Mouse (Mus musculus) heart, postnatal 14 days (tissue): Measurements from ENCODE around the gene BC049762. TPM values are rescaled to one million over a fixed set of nuclear protein-coding genes. Genes with fewer than 3 reads are reported as not detected.

Experiments
- DNase-seq, 2 experiments: peaks; one replicate each; pipeline ENCODE4 v3.0.0; 2021 to 2022
- intact Hi-C: fragments of 180-260 bp; cut with DNase I; formaldehyde crosslinking; loops from one replicate; pipeline ENCODE4 v1.15.1; 2025
- long read RNA-seq, 2 experiments: library from polyadenylated mRNA; stranded (forward); transcript quantifications; one replicate each; pipeline ENCODE4 v2.0.0; 2021
- total RNA-seq, 2 experiments: library from RNA; stranded (reverse); gene quantifications; 2 replicates each; pipeline ENCODE4 v1.2.3; 2021

Gene BC049762
- not detected for total RNA-seq
- long read RNA-seq, experiment 1: 0 reads
- long read RNA-seq, experiment 2, partial matches to known transcripts: 0 of 1 reads
- long read RNA-seq, experiment 2, other reads (novel, unspliced or antisense): 1 of 1 reads

GRCm38 (mm10) chr11:51262342-51263285, at the start of gene BC049762:
BC049762 (minus strand) TSS chr11:51263046.
- intact Hi-C loops: loop anchor here (10.0 kb wide), 1 partner anchor 328 kb away; the partner anchor contains the start of gene Zfp354b
- DNase-seq: peak; percentile 99

DNA sequence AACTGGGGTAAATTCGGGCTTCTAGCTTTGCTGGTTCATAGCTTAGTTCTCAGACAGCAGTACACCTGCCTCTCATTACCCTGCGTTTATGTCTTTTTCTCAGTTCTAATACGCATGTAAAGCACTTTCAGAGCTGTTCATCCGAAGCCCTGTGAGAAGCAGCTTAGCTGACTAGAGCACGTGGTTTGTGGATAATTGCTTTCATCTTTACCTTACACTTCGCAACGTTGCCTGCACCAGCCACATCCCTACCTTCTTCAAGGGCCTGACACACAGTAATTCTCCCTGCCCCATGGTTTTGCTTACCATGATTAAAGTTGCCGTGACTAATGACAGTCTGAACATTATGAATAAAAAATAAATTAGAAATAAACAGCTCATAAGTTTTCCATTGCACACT, 49.0 kb upstream of the BC049762 start:
- no peak for DNase-seq
- intact Hi-C loops: no loop called here

- intact Hi-C loops: no loop called here
- DNase-seq: no peak
Measured at GRCm38 (mm10) chr11:51308306-51308705, 45.5 kb upstream of the BC049762 start.

DNA sequence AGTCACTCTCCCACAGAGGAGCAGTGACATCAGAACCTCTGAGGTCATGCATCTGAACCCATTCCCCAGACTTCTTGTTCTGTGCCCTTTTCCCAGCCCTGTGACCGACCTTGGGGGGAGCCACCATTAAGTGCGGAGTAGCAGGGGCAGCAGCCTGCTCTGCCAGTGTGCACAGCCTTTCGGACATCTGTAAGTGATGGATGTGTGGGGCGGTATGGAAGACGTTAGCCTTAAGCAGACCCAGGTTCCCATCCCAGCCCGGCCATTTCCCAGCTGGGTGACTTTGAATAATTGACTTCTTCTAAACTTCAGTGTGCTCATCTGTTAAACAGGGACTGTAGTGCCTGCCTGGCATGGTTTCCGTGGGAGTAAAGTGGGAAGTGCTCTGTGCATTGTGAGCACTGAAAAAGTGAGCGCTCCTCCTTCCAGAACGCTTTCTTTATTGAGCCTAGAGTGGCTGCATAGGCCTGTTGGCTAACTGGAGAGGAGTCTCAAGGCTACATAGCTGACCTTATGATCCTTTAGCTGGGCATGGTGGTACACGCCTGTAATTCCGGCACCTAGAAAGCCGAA, 41.2 kb upstream of the BC049762 start:
- intact Hi-C loops: no loop called here
- no peak for DNase-seq

DNA sequence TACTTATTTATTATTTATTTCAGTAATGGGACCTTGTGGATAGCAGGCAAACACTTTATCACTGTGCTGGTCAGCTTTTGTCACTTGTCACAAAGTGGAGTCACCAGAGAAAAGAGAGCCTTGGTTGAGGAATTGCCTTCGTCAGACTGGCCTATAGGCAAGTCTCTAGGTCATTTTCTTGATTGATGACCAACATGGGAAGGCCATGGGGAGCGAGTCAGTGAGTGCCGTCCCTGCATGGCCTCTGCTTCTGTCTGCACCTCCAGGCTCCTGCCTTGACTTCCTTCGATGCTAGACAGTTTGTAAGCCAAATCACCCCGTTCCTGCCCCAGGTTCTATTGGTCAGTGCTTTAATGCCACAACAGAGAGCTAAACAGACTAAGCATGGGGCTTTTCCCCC, 39.5 kb upstream of the BC049762 start:
- DNase-seq: no peak
- intact Hi-C loops: no loop called here

- intact Hi-C loops: no loop called here
- no peak for DNase-seq
Measured at GRCm38 (mm10) chr11:51298691-51299090, 35.8 kb upstream of the BC049762 start.

DNA sequence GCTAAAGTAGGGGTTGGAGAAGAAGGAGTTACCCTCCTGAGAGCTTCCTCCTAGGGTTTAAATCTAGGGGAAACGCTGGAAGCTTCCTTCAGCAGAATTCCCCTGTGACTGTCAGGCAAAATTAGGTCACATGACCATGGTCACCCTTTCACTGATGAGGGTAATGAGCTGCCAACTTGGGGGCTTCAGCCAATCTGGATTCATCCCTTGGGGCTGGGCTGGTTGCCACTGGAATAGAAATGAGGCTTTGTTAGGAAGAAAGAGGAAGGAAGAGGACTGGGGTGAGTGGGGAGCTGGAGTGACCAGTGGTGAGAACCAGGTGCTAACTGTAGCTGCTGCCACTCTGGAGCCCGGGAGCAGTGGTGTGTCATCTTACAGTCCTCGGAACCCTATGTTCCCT, 32.9 kb upstream of the BC049762 start:
- intact Hi-C loops: no loop called here
- no peak for DNase-seq

- intact Hi-C loops: no loop called here
- no peak for DNase-seq
Measured at GRCm38 (mm10) chr11:51293956-51294530, 31.2 kb upstream of the BC049762 start.

GRCm38 (mm10) chr11:51290066-51290955, 27.5 kb upstream of the BC049762 start:
- DNase-seq: peak; percentile 9 to 70
- intact Hi-C loops: no loop called here

DNA sequence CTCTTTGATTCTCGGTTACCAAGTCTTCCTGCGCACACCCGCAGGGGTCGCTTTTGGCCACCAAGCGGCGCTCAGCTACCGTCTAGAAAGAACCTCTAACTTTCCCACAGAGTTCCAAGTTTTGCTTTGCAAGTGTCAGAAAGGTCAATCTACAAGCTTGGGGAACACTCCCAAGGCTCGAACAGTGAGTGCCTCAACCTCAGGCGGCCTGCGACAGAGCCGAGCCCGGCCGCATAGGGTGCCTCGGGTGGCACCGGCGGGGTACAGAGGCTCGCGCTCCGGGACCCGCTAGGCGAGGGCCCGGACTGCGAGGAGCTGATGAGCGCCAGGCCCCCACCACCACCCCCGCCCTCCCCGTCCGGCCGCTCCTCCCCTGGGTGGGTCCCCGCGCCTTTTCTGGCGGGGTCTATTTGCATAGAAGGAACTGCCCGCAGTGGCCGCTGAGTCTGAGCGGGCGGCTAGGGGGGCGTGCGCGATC, 26.8 kb upstream of the BC049762 start, which contains the start of gene Col23a1:
Gene Col23a1 (plus strand): TSS at position 357 of the 478 bp plus-strand sequence.
- peak; percentile 79 to 83 for DNase-seq
- intact Hi-C loops: loop anchor here (1.0 to 10.0 kb wide), 3 partner anchors 157 to 395 kb away; partner anchors contain the start of gene 0610009B22Rik

- intact Hi-C loops: no loop called here
Measured at GRCm38 (mm10) chr11:51274418-51274817, 11.6 kb upstream of the BC049762 start.

DNA sequence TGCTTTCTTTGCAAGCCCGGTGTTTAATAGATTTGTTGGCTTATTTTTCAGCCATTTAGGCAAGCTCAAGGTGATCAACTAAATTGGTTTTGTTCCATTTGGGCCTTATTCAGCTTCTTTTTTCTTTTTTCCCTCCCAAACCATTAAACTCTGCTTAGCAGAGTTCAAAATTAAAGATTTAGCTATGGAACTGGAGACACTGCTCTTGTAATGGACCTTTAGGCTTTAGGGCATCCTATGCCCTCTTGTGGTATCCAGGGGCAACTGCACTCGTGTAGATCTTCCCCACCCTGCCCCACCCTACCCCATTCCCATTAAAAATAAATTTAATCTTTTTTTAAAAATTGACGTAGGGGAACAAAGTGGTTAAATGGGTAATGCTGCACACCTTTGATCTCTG, 2.5 kb upstream of the BC049762 start:
- peak in 1 of 2 experiments; percentile 21 for DNase-seq
- intact Hi-C loops: loop anchor here (10.0 kb wide), 1 partner anchor 331 kb away; the partner anchor contains the start of gene Zfp354b

More at GRCm38 (mm10) chr11:51274418-51274817, 11.6 kb upstream of the BC049762 start:
- no peak for DNase-seq

GRCm38 (mm10) chr11:51264352-51264751, 1.5 kb upstream of the BC049762 start:
- intact Hi-C loops: loop anchor here (10.0 kb wide), 1 partner anchor 330 kb away; the partner anchor contains the start of gene Zfp354b
- peak; percentile 8 to 12 for DNase-seq

DNA sequence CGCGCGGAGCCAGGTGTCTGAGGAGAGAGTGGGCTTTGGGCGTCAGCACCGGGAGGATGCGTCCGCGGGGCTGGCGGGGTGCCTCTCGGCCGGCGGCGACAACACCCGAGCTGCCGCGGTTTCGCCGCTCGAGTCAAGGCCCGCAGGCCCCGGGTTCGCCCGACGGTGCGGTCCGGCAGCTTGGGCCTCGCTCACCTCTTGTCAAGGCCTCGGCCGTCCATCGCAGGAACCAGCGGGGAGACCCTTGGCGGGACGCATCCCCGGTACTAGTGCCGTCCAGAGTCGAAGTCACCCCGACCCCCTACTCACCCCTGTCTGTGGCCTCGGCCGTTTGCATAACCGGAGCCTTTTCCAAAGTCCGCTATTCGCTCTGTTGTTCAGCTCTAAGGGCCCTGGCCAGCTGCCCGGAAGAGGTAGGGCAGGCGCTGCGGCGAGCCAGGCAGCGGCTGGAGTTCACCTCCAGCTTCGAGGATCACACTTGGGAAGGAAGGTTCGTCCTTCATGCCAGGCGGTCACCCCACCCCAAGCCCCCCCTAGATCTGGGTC, 513 bp upstream of the BC049762 start:
- intact Hi-C loops: loop anchor here (10.0 kb wide), 1 partner anchor 329 kb away; the partner anchor contains the start of gene Zfp354b
- DNase-seq: peak; percentile 75 to 79

DNA sequence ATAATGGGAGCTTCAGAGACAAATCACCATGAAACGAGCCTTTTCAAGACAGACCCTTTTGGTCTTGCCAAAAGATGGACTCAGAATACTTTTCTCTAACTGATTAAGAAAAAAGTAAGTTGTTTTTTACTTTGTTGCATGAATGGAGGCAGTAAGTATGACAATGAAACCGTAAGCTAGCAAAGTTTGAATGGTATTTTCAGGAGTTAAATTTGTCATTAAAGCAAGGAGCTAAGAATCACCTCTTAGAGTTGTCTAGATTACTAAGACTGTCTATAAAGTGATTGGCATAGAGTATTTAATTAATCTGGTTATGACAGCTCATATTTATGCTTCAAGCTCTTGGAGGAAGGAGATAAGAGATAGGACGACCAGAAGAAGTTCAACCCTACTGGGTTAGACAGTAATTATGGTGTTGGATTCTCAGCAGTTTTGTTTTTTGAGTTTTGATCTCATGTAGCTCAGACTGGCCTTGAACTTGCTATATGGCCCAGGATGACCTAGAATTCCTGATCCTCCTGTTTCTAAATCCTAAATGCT, 1.1 kb downstream of the BC049762 start, which contains the start of gene Clk4:
Gene Clk4 (plus strand): TSS at position 51 of the 540 bp plus-strand sequence.
- intact Hi-C loops: loop anchor here (10.0 kb wide), 1 partner anchor 327 kb away; the partner anchor contains the start of gene Zfp354b
- DNase-seq: no peak

GRCm38 (mm10) chr11:51257006-51257405, 5.8 kb downstream of the BC049762 start:
- DNase-seq: no peak
- intact Hi-C loops: no loop called here

- intact Hi-C loops: no loop called here
- no peak for DNase-seq
Measured at GRCm38 (mm10) chr11:51242897-51243296, 19.9 kb downstream of the BC049762 start.

DNA sequence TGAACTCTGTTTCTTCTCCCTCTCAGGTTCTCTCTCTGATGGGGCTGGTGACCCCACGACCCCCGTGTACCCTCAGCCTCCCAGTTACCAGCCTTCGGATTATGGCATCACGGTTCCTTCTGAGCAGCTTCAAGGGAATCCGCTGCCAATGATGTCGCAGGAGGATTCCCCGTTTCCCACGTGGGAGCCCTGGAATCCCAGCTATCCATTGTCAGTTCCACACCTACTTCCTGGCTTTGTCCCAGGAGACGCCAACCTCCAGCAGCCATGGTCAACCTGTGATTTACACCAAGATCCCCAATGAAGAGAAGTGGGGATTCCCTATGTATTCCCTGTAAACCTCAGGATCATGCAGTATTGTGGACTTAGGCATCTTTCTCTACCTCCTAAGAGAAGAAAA, 28.2 kb downstream of the BC049762 start:
- DNase-seq: no peak
- intact Hi-C loops: no loop called here

- no peak for DNase-seq
- intact Hi-C loops: no loop called here
Measured at GRCm38 (mm10) chr11:51227104-51227503, 35.7 kb downstream of the BC049762 start.
